Mouse (Mus musculus) ES-Bruce4 (cell line): ENCODE measurements around the gene Tnc. TPM values are rescaled to one million over a fixed set of nuclear protein-coding genes. Genes with fewer than 3 reads are reported as not detected.

Experiments
- H3K27ac ChIP-seq: 2 replicates; pipeline ENCODE4 v1.5.1; 2012; ENCODE audit warnings: low read length, inconsistent platforms; ENCODE audit not compliant: insufficient read depth
- H3K27me3 ChIP-seq: 2 replicates; pipeline ENCODE4 v1.6.1; 2012; ENCODE audit warnings: mild to moderate bottlenecking, low read length, inconsistent platforms; ENCODE audit not compliant: control insufficient read depth, poor library complexity, insufficient read depth, severe bottlenecking
- H3K36me3 ChIP-seq: 2 replicates; pipeline ENCODE4 v1.6.1; 2012; ENCODE audit warnings: inconsistent platforms, mild to moderate bottlenecking, low read length, moderate library complexity; ENCODE audit not compliant: control insufficient read depth, poor library complexity, insufficient read depth, severe bottlenecking
- H3K4me1 ChIP-seq: one replicate; pipeline ENCODE4 v1.8.1; 2011; ENCODE audit warnings: low read length; ENCODE audit not compliant: control insufficient read depth, insufficient read depth
- H3K4me3 ChIP-seq: 2 replicates; pipeline ENCODE4 v1.5.1; 2011; ENCODE audit warnings: low read depth, mild to moderate bottlenecking, low read length
- H3K9ac ChIP-seq: 2 replicates; pipeline ENCODE4 v1.6.1; 2012; ENCODE audit warnings: low read depth, mild to moderate bottlenecking, inconsistent platforms; ENCODE audit not compliant: poor library complexity, severe bottlenecking
- H3K9me3 ChIP-seq: replicated peaks from 2 replicates; pipeline ENCODE4 v1.6.1; 2012; ENCODE audit warnings: mild to moderate bottlenecking, low read length, inconsistent platforms; ENCODE audit not compliant: control insufficient read depth, poor library complexity, insufficient read depth, severe bottlenecking
- CTCF ChIP-seq: IDR thresholded peaks from one replicate; pipeline ENCODE4 v1.8.1; 2011; ENCODE audit warnings: low read depth, low read length
- EP300 ChIP-seq: IDR thresholded peaks from 2 replicates; pipeline ENCODE4 v1.6.1; 2011; ENCODE audit warnings: low read depth, low read length; ENCODE audit not compliant: insufficient read depth
- POLR2A ChIP-seq: IDR thresholded peaks from one replicate; pipeline ENCODE4 v1.8.1; 2011; ENCODE audit warnings: low read length; ENCODE audit not compliant: insufficient read depth
- polyA plus RNA-seq: library from polyadenylated mRNA; stranded (reverse); fragments of >200 nt; gene quantifications from 2 replicates; pipeline ENCODE4 v1.2.4, GENCODE M21; 2011; ENCODE audit warnings: low read depth; ENCODE audit not compliant: missing spikeins, insufficient read depth, insufficient read length

The Tnc gene
- polyA plus RNA-seq, 1 experiment: 8.2 TPM

DNA sequence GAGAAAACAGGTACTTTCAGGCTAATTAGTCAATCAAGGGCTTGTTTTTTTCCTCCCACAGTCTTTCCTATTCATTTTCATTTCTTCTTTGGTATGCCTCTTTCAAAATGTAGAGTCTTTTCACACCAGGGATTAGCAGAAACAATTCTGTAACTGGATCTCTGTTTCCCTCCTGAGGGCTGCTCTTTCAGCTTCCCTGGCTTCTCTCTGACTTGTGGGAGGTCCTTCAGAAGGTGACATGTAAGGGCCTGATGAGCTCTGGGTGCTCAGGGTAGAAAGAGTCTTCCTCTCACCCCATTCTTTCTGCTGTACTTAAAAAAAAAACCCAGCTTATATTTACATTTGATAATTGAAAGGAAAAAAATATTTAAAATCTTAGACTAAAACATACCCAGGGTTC lies 60.2 kb downstream of the Tnc start:
- Histone ChIP-seq H3K9me3 (no peaks in the 10 kb centered on the region), H3K27ac (no peak overlapping the region), H3K36me3 (no peaks in the 10 kb centered on the region), H3K4me1 (no peaks in the 10 kb centered on the region), H3K9ac (no peak overlapping the region), H3K4me3 (no peak overlapping the region), H3K27me3 (no peaks in the 10 kb centered on the region)
- no peak for TF ChIP-seq POLR2A
- no peak for TF ChIP-seq EP300
- TF ChIP-seq CTCF: no peak

DNA sequence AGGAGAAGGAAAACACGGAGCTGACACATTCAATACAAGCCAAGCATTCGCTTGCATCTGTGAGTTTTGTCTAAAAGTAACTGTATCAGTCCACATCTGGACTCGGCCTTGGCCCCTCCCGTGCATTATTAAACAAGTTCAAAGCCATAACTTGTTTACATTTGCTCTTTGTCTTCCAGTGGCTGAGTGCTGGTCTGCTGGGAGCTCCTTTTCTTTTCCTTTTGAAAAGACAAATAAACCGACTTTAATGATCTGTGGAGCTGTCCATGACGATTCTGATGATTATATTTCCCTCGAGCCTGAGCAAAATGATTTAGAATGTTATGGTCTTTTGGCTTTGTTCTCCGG lies 63.7 kb downstream of the Tnc start:
- Histone ChIP-seq H3K27me3 (no peaks in the 10 kb centered on the region), H3K9me3 (no peaks in the 10 kb centered on the region), H3K9ac (no peak overlapping the region), H3K27ac (no peak overlapping the region), H3K36me3 (no peaks in the 10 kb centered on the region), H3K4me3 (no peak overlapping the region), H3K4me1 (no peaks in the 10 kb centered on the region)
- TF ChIP-seq CTCF: no peak
- no peak for TF ChIP-seq EP300
- no peak for TF ChIP-seq POLR2A

DNA sequence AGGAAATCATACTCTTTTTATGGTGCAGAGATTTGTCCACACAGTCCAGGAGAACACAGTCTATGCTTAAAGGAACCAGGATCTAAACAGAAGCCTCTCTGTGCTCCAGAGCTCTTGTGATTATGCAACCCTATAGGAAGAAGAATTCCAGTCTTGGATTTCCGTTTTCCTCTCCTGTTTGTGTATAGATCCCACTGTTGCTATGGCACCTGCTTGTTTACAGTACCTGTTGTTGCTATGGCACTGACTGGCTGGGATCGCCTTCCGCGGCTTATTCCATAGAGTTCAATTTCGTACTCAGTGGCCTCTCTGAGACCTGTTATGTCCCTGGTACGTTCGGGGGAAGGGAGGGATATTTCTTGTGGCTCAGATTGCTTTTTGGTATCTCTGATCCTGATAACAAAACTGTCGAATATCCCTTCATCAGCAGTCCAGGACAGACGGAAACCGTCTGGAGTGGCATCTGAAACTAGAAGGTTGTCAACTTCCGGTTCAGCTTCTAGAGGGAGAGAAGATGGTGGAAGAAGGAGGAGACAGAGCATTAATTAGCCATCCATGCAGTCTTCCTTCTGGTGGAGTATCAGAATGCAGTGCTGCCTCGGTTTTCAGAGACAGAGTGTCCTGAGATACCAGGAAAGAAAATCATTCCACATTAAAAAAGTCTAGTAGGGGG lies 64.3 kb downstream of the Tnc start:
- Histone ChIP-seq H3K9me3 (no peaks in the 10 kb centered on the region), H3K27ac (no peak overlapping the region), H3K36me3 (no peaks in the 10 kb centered on the region), H3K4me1 (no peaks in the 10 kb centered on the region), H3K4me3 (no peak overlapping the region), H3K27me3 (no peaks in the 10 kb centered on the region), H3K9ac (no peak overlapping the region)
- no peak for TF ChIP-seq POLR2A
- TF ChIP-seq EP300: no peak
- TF ChIP-seq CTCF: no peak

DNA sequence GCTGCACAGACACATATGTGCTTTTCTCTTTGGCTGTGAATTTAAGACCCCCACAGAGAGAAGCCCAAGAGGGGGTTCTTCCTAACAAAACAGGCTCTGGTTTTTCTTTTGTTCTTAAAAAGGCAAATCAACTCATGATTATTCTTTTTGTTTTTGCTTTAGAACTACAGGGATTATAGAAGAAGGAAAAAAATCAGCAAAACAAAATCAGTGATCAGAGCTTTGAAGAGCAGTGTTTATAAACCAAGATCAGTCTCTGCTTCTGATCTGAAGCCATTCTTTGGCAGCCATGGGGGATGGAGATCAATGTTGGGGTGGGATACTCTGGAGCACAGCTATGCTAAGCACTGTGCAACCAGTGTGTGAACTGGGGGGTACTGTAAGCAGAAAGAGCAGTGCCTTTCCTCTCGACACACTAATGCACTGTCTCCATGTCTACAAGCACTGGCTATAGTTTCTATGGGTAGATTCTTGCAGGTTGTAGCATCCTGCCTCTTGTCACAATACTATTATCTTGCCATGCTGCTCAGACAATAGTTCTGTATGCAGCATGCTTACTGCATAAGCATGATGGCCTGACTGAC lies 66.5 kb downstream of the Tnc start:
- Histone ChIP-seq H3K9me3 (0 out of 2 replicates have a peak, but pooled peaks cover 2% of the 10 kb centered on the region), H3K27me3 (no peaks in the 10 kb centered on the region), H3K9ac (no peak overlapping the region), H3K4me1 (no peaks in the 10 kb centered on the region), H3K27ac (no peak overlapping the region), H3K36me3 (no peaks in the 10 kb centered on the region), H3K4me3 (no peak overlapping the region)
- no peak for TF ChIP-seq CTCF
- TF ChIP-seq POLR2A: no peak
- no peak for TF ChIP-seq EP300

DNA sequence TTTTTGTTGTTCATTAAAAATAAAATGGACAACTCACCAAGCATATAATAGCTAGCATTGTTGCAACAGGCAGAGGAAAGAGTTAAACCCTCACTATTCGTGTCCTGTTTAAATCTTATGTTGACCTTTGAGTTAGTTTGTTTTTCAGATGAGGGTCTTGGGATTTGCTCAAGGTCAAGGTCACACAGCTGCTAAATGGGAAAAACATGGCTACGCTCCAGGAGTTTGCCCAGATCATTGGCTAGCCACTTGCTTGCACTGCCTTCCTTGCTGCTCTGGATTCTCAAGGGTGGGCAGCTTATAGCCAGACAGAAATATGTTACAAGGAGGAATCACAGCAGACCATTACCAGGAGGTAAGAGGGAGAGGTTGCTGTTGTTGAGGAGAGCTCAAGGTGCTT lies 67.2 kb downstream of the Tnc start:
- Histone ChIP-seq H3K27ac (no peak overlapping the region), H3K4me3 (no peak overlapping the region), H3K27me3 (no peaks in the 10 kb centered on the region), H3K36me3 (no peaks in the 10 kb centered on the region), H3K9ac (no peak overlapping the region), H3K4me1 (no peaks in the 10 kb centered on the region), H3K9me3 (0 out of 2 replicates have a peak, but pooled peaks cover 2% of the 10 kb centered on the region)
- TF ChIP-seq CTCF (no peak), EP300 (no peak), POLR2A (no peak)

DNA sequence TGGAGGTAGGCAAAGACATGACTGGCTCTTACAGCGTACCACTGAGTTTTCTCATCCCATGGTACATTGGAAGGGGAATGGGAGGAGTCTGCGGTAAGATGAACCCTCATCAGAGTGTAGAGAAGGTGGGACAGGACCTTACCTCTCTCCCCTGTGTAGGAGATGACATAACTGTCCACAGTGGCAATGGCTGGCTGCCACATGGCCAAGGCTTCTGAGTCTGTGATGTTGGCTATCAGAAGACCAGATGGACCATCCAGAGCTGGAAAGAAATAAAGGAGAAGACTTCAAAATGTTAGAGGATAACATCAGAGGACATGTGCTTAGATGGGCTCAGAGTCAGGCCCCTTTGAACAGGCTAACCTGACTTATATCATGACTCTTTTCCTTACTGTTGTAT lies 74.3 kb downstream of the Tnc start:
- Histone ChIP-seq H3K9me3 (0 out of 2 replicates have a peak, but pooled peaks cover 2% of the 10 kb centered on the region), H3K27me3 (no peaks in the 10 kb centered on the region), H3K9ac (no peak overlapping the region), H3K27ac (no peak overlapping the region), H3K4me3 (no peak overlapping the region), H3K36me3 (no peaks in the 10 kb centered on the region), H3K4me1 (no peaks in the 10 kb centered on the region)
- TF ChIP-seq CTCF: no peak
- TF ChIP-seq POLR2A: no peak
- TF ChIP-seq EP300: no peak
